Mouse (Mus musculus): ENCODE results near the gene Sowaha.

Sowaha gene

DNA sequence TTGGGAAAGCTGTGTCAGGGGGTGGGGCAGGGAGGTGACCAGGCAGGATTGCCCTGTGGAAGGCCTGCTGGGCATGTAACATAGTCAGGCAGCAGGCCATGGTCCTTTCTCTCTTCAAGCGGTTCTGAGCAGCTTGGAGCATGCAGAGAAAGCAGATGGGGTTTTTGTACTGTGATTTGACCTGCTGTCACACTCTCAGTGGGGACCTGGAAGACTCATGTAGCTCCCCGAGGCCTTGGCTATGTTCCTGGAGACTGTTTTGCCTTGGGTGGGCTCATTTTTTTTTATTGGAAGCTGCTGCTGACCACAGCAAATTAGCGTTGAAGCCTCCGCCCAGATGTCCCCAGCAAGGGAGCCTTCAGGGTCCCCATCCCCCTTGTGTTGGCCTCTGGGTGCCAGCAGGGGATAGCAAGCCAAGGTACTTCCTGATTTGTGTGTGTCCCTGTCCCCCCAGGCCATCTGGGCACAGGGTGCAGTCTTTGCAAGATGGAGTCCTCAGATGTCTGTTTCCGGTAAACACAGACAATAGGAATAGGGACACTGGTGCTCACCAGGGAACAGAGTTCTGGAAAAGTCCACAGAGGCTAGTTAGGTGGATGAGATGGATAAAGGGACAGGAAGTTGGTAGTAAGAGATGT is 25.1 kb upstream of the Sowaha start:
- no peak for DNase-seq (ENCODE audit: low read depth)

DNA sequence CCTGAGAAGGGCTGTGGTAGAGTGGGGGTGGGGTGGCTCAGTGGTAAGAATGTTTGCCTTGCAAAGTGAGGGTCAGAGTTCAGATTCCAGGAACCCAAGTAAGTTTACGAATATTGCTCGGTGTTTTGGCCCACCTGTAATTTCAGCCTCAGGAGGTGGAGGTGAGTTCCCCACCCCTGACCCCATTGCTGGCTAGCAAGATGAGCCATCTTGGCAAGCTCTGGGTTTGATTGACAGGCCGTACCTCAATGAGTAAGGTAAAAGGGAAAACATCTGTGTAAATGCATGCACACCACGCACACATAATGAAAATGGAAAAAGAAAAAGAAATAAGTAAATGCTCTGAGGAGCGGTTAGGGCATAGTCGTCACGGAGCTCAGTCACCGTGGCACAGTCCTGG is 24.3 kb upstream of the Sowaha start:
- no peak for DNase-seq (ENCODE audit: low read depth)

DNA sequence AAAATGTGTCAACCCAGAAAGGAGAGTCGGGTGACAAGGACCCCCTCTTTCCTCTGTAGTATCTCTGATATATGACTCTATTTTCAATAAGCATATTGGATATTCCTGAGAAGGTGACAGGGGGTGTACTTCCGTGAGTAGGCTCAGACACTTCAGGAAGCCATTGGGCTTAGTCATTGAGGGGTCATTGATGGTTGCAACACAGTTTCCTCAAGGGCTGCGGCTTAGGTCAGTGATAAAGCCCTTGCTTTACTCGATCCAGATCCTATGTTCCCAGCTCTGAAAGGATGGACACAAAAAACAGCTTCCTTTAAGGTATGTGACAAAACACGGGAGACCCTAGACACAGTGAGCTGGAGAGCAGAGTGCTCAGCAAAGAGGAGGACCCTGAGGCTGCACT is 23.7 kb upstream of the Sowaha start:
- no peak for DNase-seq (ENCODE audit: low read depth)

DNA sequence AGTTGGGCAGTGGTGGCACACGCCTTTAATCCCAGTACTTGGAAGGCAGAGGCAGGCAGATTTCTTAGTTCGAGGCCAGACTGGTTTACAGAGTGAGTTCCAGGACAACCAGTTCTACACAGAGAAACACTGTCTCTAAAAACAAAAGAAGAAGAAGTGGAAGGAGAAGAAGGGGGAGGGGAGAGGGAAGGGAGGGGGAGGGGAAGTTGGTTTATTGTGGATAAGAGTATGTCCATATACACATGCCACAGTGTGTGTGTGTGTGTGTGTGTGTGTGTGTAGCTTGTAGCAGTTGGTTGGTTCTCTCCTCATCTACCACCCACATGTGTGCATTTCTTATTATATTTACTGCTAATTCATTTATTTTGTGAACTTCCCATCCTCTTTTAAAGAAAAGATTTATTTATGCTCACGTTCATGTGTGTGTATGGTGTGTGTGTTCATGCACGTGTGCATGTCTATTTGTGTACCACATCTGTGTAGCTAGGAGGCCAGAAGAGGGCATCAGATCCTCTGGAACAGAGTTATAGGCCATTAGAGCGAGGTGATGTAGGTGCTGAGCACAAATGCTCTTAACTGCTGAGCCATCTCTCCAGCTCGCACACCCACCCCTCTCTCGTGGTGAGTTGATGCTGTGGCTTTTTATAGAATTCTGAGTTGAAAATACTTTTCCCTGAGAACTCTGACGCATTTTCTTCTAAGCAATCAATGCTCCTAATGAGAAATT is 22.1 kb upstream of the Sowaha start:
- no peak for DNase-seq (ENCODE audit: low read depth)

DNA sequence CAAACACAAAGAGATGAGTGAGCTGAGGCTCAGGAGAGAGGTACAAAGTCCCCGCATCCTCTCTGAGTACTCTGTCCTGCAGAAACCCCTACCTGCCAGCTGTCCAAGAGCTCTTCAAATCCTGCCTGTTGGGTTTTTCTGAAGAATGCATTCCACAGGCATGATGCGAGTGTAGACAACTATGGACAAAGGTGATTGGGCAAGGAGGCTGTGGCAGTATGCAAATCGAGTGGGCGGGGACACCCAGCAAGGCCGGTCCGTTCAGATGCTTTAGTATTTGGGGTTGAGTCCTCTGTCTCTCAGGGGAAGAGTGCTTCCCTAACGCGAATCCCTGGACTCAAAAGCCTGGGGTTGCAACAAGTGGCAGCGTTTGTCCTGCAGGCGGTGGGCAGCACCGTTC is 20.5 kb upstream of the Sowaha start:
- DNase-seq (ENCODE audit: low read depth), result no peak

DNA sequence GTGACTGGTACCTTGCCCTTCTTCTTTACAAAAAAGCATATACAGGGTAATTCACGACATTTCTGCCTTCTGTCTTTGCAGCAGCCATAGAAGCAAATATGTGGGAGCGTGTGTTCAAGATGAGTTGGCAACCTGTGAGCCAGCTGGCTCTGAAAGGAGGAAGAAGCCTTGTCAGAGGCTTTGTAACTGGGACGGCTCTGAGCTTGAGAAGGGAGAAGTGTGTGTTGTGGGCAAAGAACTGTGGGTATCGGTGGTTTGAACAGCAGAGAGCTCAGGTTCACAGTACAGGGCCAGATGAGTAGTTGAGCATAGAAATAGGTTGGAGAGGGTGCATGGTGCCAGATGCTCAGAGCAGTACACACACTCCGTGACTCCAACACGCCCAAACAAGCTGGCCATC is 16.9 kb upstream of the Sowaha start:
- DNase-seq (ENCODE audit: low read depth), result no peak

DNA sequence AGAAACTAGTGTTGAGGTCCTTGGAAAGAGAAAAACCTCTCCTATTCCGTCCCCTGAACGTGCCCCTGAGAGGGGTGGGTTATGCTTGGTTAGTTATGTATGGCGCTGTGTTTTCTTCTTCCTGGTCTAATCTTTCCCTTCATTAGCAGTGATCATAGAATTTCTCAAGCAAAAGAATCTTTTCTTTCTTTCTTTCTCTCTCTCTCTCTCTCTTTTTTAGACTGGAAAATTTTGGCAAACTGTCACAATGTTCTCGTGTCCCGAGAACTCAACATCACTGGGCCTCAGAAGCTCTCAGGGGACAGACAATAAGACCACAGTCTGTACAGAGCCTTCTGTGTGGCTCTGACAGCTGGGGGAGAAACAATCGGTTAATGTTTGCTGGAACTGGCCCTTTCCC is 15.3 kb upstream of the Sowaha start:
- no peak for DNase-seq (ENCODE audit: low read depth)

DNA sequence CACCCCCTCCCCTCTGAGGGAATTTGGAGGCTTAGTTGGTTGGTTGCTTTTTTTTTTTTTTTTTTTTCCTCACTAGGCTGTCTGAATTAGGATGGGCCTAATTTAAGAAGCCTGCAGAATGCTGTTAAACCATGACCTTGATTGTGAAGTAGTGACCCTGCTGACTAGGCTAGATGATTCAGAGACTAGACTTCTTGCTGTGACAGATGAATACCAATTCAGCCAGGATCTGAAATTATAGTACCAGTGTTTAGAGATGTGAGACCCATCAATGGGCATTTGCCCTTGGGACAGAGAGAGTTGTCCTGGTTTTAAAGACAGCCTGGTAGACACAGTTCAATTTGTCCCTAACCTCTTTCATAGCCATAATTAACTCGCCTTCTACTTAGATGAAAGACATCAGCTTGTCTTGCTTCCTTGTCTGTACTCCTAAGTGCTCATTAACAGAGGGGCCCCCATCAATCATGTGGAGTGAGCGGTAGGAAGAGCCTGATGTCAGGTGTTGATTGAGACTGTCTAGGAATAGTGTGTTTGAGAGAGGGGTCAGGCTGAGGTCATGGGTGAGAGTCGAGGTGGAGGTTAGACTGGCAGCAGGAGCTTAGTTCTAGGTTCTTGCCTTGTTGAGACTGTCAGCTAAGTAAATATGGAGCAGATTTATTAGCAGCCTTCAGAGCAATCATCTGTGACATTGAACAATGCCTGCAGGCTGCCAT is 13.3 kb upstream of the Sowaha start:
- DNase-seq (ENCODE audit: low read depth), result no peak

DNA sequence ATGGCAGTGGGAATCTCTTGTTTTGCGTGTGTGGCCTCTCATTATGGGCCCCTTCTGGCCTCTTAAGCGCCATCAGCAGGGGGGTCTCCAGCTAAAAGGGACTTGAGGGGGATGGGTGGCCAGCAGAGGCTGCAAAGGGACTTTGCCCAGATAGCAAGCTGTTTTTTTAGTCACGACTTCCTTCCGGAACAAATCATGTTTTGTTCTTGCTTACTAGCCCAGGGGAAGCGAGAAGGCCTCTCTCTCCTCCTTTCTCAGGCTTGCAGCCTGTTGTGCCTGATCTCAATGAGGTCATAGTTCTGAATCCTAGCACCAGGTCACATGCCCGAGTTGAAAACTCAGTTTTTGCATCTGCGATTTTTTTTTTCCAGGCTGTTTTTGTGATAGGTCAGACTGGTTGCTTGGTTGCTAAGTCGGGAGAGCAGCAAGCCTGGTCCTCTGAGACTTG is 11.9 kb upstream of the Sowaha start:
- DNase-seq (ENCODE audit: low read depth), result no peak

DNA sequence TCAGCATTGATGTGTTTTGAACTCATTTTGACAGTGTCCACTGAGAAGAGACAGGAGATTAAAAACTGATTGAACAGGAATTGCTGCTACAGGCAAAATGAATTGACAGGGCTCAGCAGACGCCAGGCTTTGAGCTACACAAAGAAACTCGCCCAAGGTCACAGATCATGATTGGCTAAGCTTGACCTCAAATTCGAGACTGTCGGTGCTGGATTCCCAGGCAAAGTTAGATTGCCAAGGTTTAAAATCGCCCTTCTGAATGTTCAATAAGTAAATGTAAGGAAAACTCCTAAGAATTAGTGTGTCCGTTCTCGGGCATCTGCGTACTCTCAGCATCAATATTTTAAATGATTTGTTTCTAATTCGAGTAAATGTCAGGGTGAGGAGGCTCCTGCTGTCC is 9.3 kb upstream of the Sowaha start:
- no peak for DNase-seq (ENCODE audit: low read depth)

DNA sequence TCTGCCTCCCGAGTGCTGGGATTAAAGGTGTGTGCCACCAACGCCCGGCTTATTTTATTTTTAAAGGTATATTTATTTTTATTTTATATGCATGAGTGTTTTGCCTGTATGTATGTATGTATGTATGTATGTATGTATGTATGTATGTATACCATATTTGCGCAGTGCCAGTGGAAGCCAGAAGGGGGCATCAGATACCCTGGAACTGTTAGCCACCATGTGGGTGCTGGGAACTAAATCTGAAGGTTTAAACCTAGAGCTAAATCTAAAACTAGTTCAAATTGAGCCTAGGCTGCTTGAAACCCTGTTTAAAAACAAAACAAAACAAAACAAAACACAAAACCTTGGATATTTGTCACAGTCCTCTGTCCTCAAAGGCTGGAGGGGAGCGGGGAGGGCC is 8.9 kb upstream of the Sowaha start:
- DNase-seq (ENCODE audit: low read depth), result no peak

DNA sequence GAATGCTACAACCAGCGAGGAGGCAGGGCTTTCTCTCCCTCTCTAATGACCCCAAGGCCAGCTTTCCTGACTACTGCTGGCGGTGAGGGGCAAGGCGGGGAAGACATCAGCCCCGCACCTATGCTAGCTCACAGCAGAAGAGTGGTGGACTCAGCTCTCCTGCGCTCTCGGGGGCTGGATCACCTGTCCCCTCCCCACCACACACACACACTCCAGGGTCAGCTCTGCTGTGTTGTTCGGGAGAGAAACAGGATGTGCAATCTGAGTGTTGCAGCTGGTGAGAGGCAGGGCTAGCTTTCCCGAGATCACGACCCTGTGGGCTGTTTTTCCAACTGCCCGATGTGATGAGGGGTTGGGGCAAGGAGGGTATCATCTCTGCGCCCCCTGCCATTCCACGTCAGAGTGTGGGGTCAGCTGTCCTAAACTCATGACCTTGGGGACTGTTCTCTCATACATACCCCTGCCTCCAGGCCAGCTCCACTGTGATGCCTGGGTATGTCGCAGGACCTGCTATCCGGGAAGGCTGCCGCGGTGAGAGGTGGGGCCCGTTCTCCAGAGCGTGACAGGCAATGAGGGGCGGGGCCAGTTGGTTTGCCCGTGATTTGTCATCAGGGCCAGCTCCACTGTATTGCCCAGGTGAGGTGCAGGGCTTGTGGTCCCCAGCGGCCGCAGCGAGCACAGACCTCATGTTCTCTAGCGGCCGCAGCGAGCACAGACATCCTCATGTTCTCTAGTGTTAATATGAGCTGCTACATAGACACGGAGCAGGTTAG is 6.9 kb upstream of the Sowaha start:
- DNase-seq (ENCODE audit: low read depth), result peak; percentile 35

DNA sequence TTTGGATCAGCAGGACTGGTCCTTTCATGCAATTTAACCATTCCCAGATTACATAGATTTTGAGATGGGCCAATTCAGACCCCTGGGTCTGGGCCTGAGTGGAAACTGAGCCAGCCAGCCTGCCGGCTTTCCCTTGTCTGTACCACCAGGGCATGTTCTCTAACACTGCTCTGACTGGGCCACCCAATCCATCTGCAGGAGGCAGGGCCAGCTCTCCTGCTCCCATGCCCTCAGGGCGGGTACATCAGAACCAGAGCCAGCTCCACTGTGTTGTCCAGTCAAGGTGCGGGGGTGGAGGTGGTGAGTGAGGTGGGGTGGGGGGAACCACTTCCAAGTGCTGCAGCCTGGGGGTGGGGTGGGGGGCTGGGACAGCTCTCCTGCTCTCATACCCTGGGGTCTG is 6.3 kb upstream of the Sowaha start:
- DNase-seq (ENCODE audit: low read depth), result no peak

DNA sequence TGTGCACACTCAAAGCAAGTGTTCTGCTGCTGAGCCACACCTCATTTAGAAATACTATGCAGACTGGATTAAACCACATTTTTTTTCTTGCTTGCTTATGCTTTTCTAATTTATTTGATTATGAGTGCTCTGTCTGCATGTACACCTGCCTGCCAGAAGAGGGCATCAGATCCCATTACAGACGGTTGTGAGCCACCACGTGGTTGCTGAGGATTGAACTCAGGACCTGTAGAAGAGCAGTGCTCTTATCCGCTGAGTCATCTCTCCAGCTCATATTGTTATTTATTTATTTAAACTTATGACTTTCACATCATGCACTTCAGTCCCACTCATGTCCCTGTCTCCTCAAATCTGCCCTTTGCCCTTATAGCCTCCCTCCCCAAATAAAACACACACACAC is 5.6 kb upstream of the Sowaha start:
- peak; percentile 29 for DNase-seq (ENCODE audit: low read depth)

DNA sequence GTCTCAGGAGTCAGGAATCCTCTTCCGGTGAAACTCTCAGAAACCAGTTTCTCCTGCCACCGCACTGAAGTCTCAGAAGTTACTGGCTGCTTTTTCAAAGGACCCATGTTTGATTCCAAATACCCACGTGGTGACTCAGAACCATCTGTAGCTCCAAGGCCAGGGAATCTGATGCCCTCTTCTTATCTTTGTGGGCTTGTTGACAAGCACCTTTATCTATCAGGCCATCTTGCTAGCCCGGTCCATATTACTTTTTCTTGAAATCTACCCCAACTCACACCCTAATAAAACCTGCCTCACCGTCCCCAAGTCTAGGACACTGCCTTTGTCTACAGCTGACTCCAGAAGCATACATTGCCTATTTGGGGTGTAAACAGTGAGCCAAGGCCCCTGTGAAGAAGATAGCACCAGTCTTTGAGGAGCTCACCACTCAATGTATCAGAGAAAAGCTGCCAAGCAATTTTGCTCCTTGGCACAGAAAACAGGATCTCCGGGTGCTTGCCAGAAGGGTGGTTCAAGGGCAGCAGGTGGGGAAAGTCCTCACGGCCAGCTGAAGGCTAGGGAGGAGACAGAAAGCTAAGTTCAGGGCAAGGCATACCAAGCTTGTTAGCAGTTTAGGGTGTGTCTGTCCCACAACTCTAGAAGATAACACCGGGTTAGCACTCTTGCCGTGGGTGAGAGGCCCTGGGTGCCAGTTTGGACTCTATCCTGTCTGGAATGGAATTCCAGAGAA is 3.3 kb upstream of the Sowaha start:
- no peak for DNase-seq (ENCODE audit: low read depth)

DNA sequence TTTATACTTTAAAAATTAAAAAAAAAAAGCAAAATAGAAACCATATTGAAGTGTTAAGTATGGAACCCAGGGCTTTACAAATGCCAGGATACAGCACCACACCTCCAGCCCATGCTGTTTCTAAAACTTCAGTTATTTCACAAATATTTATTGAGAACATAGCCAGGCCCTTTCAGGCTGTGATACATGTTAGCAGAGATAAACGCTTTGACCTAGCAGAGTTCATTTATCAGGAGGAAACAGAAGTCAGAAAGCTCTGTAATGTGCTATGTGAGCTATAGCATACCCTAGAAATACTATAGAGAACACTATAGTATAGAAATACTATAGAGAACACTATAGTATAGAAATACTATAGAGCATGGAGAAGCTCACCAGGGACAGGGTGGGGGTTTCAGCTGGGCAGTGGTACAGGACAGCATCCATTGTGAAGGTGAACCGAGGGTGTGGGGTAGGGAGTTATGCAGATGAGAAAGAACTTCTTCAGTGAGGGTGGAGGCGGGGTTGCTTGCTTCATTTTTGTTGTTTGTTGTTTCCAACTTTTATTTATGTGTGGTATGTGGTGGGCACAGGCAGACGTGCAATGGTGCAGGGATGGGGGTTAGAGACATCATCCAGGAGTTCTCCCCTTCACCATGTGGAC is 1.1 kb upstream of the Sowaha start:
- DNase-seq (ENCODE audit: low read depth), result no peak

DNA sequence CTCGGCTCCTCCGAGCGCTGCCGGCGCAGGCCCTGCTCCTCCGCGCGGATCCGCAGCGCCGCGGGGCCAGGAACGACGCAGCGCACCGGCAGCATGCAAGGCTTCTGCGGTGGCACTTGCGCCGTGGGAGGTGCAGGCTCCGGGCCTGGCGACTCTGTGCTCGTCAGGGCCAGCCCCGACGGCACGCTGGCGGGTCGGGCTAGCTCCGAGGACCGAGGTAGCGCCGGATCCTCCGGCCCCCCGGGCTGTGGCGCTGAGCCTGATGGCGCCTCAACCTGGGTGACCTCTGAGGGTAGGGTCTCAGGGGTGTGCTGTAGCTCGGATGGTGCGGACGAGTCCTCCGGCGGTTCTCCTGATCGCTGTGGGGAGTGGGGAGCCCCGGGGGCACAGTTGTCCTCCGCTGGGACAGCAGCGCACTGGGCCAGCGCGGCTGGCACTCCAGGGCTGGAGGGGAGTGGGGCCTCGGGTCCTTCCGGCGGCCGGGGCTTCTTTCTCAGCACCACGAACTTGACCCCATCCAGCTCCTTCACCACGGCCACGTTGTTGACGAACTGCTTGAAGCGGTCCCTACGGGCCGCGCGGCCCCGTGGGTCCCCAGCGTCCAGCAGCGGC is 797 bp downstream of the Sowaha start:
- no peak for DNase-seq (ENCODE audit: low read depth)

DNA sequence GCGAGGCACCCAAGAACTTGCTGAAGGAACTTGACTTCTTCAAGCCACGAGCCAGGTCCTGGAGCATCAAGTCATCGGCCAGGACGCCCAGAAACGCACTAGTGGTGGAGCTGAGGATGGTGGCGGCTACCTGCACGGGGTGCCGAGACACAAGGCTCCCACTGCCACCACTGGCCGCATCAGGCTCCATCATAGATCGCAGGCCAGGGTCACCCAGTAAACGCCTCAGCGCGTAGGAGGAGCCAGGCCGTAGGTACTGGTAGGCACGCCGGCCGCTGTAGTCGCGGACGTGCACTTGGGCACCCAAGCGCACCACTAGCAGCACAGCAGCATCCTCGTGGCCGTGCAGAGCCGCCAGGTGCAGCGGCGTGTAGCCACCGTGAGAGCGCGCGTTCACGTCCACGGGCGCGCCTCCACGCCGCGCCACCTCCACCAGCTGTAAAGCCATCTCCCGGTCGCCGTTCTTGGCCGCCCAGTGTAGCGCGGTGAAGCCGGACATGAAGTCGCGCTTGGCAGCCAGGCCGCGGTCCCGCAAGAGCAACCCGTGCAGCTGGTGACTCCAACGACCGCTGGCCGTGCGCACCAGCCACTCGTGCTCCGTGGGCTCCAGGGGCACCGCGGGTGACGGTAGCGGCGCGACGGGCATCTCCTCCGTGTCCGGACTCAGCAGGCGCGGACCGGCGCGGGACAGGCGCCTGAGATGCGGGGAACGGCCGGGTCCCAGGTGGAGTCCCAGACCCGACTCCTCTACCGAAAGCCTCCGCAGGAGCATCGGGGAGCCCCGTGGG is 1.5 kb downstream of the Sowaha start:
- DNase-seq (ENCODE audit: low read depth), result no peak

DNA sequence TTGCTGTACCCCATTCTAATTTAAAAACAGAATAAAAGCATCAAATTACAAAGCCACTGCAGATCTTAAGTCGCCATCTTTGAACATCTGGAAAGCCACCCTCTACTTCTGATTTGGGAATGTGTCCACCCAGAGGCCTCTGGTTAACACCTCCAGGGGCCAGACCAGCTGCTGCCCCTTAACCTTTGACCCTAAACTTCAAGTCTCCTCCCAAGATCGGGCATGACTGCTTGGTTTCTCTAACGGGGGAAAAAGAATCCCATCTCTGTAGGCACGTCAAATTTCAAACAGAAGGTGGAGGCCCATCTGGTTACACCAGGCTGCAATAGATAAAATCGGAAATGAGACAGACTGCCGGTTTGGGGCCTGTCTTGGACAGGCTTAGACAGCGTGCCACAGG is 2.2 kb downstream of the Sowaha start:
- DNase-seq (ENCODE audit: low read depth), result no peak

DNA sequence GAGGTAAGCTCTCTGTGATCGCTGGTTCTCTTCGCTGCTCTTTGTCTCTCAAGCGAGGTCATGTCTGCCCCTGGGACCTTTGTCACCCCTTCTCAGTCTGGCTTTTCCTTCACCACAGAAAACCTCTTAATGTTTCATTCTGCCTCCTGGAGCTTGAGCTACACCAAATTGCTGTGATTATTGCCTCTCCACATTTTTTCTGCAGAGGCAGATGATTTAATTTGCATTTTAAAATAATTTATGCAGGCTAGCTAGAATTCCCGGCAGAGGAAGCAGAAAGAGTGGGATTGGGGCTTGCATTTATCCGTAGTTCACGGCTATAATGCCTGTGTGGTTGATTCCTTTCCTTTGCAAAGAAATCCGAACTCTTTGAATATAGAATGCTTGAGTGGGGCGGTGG is 4.5 kb downstream of the Sowaha start:
- DNase-seq (ENCODE audit: low read depth), result no peak
